Mouse (Mus musculus): Measurements from ENCODE around the gene Elmo3.

DNA sequence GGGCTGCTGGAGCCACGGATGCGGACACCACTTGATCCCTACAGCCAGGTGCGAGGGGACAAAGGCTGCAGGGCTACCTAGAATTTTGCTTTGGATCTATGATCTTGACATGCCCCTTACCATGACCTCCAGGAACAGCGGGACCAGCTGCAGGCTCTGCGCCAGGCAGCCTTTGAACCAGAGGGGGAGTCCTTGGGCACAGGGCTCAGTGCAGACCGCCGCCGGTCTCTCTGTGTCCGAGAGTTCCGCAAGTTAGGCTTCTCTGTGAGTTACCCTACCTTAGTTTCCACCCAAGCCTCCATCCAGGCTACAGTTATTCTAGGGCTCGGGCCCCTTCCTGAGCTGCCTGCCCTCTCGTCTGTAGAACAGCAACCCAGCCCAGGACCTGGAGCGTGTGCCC, 2.3 kb downstream of the Elmo3 start:
- TF ChIP-seq CTCF (IDR thresholded peaks at IDR 0.05; ENCODE audit: extremely low read depth, insufficient read length, insufficient replicate concordance, low read depth, low read length) (no peak), POLR2A (IDR thresholded peaks at IDR 0.05; ENCODE audit: low read depth, low read length) (no peak)

All from small intestine, adult 2 months (tissue).